Mouse (Mus musculus) telencephalon, adult 2 months (tissue): ENCODE measurements around the gene Tenm4.

Experiments
- DNase-seq: peaks from one replicate; pipeline ENCODE4 v3.0.0-alpha.2; 2011; ENCODE audit warnings: low read depth, low spot score

The Tenm4 gene

GRCm38 (mm10) chr7:96677082-96677481, 506.0 kb downstream of the Tenm4 start:
- peak; percentile 77 for DNase-seq

DNA sequence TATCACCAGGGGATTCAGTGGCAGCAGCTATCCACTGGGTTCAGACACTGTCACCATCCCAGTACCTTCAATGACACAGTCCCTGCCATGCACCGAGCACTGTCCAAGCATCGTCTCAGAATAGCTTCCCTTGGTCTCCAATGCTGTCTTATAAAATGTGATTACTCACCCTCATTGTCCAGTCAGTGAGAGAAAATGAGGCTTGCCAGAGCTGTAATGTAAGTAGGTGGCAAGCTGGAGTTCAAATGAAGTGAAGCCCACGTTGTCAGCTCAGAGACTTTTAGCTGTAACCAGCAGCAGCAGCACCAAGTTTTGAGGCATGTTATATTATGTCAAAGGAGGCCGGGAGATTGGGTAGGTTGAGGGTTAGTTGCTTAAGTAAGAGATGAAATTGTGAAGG, 507.2 kb downstream of the Tenm4 start:
- no peak for DNase-seq

GRCm38 (mm10) chr7:96679746-96680145, 508.7 kb downstream of the Tenm4 start:
- no peak for DNase-seq

DNA sequence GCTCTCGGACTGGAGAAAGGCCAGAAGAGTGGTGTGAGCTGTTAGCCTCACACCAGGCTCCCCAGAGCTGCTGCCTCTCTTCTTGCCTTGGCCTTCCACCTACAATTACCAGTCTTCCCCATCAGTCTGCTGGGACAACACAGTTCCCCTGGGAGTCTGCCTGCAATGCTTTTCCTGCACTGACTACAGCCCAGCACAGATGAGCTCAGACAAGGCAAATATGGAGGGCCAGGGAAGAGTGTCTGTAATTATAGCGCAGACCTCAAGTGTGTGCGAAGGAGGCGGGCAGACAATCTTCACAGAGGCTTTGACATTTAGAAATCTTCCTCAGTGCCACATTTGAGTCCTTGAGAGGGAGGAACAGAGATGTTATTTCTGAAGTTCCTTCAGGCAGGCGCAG, 509.4 kb downstream of the Tenm4 start:
- DNase-seq, result peak; percentile 61

- DNase-seq, result no peak
These were observed 510.8 kb downstream of the Tenm4 start for GRCm38 (mm10) chr7:96681808-96682207.

DNA sequence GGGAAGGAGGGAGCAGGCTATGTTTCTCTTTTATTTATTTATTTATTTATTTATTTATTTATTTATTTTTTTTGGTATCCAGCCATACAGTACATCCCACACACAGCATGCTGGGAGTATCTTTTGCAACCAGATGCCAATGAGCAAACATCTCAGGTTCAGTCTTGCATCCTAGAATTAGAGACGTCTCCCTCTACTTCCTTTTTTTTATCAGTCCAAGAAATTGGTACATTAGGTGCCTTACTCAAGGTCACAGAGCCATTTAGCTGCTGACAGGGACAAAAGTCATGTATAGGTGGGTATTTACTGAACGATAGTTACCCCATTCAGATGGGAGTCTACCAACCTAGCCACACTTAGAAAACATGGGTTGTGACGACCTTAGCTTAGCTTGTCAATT, 517.1 kb downstream of the Tenm4 start:
- no peak for DNase-seq

- no peak for DNase-seq
These were observed 530.2 kb downstream of the Tenm4 start for GRCm38 (mm10) chr7:96701097-96701845.

DNA sequence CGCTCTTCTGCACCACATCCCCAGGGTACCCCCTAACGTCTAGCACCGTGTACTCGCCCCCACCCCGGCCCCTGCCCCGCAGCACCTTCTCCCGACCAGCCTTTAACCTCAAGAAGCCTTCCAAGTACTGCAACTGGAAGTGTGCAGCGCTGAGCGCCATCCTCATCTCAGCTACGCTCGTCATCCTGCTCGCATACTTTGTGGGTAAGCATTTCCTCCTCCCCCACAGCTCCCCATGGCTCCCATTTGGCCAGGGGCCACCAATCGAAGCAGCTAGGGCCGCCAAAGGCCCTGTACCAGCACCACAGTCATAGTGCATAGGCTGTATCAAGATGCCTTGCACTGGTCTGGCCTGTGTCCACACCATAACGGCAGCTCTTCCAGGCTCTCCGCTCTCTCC, 532.9 kb downstream of the Tenm4 start:
- no peak for DNase-seq

GRCm38 (mm10) chr7:96705307-96706129, 534.5 kb downstream of the Tenm4 start:
- no peak for DNase-seq

GRCm38 (mm10) chr7:96706531-96706930, 535.5 kb downstream of the Tenm4 start:
- no peak for DNase-seq

DNA sequence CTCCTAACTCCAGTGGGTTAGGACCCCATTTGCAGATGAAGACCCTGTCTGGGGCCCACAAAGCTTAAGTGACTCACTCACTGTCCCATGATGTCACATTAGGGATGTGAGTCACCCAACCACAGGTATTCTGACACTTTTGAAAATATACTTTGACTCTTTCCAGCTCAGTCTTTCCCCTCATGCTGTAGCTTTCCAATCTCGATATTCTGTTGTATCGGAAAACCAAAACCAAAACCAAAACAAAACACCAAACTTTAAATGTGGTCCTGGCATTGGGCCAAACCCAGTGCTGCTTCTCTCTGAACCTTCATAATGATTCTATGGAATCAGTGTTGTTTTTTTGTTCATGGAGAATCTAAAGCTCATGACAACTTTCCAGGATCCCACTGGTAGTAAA, 536.1 kb downstream of the Tenm4 start:
- DNase-seq, result no peak

- peak; percentile 50 for DNase-seq
These were observed 537.0 kb downstream of the Tenm4 start for GRCm38 (mm10) chr7:96708071-96708470.

DNA sequence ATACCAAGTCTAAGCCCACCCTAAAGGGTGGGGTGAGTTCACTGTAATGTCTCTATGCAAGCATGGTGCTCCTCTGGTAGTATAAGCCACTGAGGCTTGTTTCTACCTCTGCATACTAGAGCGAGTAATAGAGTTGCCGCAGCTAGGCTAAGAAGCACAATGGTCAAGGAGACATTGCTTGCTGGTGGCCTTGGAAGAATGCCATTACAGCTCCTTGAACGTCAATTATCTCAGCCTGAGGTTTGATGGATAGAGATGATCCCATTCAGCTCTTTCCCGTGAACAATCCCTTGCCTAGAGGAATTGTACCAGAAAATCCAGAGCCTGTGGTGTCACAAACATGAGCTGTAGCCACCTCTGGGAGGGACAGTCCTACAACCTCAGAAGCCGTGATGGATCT, 537.5 kb downstream of the Tenm4 start:
- no peak for DNase-seq

DNA sequence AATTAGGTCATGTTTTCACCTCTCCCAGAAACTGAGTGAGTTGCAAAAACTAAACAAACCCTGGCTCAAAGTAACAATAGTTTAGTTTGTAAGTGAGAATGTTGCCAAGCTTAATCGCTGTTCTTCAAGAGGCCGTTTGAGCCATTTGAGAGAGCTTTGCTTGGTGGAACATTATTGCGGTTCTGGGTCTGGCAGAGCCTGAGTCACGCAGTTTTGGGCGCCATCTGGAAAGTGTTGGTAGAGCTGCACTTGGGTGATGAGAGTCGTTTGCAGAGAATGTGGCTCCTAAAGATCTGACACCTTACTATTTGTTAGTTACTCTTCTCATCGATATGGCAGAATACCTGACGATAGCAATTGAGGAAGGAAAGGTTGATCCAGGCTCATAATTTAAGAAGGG, 537.9 kb downstream of the Tenm4 start:
- no peak for DNase-seq

DNA sequence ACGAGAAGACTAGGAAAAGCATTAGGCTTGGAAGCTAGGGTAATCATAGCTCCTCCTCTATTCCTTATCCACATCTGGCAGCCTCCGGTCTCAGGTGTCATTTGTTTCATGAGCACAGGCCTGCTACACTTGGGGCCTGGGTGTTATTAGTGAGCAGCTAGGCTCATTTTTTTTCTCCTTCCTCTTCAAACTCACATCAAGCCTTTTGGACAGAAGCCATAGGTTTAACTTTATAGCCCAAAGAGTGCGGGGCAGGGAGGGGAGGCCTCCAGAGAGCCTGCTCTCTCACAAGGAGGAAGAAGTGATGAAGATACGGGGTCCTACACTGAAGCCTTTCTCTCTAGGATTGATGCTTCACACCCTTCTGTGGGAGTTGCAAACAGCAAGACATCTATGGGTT, 538.8 kb downstream of the Tenm4 start:
- DNase-seq, result no peak

- peak; percentile 72 for DNase-seq
These were observed 539.6 kb downstream of the Tenm4 start for GRCm38 (mm10) chr7:96710658-96711071.

- no peak for DNase-seq
These were observed 541.8 kb downstream of the Tenm4 start for GRCm38 (mm10) chr7:96712876-96713275.

- no peak for DNase-seq
These were observed 545.9 kb downstream of the Tenm4 start for GRCm38 (mm10) chr7:96716911-96717310.

DNA sequence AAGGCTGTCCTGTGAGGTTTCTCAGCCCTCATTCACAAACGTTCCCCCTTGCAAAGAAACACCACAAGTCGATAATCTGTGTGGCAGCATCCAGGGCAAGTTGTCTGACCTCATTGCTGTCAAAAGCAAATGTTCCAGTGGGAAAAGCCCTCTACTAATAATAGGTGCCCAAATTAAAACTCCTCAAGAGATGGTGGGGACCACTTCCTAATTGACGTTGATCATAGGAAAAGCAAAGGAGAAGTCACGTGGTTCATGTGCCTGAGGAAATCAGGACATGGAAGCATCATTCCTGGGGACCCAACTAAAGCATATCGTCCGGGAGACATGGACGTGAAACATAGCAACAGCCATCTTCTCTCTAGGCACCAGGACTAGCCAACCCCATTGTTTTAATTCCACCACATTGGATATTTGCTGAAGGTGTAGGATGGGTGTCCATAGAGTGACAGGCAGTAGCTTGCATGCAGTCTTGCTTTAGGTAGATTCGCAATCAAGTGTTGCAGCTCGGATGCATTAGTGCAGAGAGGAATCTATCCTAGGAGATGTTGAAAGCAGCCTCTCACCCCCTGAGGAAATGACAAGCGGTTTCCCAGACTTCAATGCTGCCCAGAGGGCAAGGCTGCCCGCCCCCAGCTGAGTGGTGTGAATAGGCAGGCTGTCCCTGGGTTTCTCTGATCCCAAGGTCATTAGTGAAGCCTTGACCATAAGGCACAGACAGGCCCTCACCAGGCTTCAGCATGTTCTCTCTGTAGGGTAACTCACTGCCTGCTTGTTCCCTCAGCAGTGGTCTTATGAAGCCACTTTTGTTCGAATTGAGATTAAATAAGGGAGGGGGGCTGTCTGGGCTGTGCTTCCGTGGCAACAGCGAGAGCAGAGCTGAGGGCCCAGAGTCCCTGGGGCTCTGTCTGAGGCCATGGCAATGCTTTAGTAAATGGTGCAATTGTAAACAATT, 547.4 kb downstream of the Tenm4 start:
- no peak for DNase-seq

DNA sequence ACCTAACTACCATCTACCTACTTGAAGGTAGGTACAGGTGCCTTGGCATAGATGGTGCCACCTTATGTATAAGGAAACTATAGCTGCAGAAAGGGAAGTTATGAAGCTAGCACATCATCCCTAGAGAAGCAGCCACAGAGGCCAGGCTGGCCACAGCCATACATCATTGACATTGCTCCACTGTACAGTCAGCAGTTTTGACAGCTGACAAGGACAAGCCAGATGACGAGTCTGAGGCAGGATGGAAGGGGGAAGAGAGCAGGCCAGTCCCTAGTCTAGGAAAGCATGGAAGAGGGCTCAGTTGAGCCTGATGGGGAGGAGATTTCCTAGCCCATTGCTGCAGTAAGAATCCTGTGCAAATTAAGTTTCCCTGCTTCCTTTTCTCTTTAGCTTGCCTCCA, 548.9 kb downstream of the Tenm4 start:
- DNase-seq, result no peak

DNA sequence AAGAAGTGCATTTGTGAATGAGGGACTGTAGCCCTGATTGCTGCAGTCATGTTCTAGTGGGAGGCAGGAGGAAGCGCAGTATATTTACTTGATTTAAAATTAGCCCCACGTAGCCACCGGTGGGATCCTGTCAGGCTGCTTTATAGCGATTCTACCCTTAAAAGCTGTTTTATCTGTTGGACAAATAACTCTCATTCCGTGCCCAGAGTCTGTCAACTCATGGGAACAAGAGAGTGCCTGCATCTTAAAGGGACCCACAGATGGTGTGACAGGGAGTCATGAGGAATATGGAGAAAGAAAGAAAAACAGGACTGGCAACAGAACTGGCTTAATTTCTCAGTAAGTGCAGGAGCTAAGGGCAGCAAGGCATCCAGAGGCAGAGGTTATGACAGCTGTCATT, 549.4 kb downstream of the Tenm4 start:
- no peak for DNase-seq

GRCm38 (mm10) chr7:96722796-96723195, 551.8 kb downstream of the Tenm4 start:
- no peak for DNase-seq
